Mouse (Mus musculus) thymus, adult 2 months (tissue): Measurements from ENCODE around the gene Mgmt.

Experiments
- CTCF ChIP-seq: fragments of 200-500 bp; IDR thresholded peaks from 2 replicates; pipeline ENCODE4 v1.5.1; 2012; ENCODE audit warnings: mild to moderate bottlenecking, control low read depth, low read length, moderate library complexity, borderline replicate concordance; ENCODE audit not compliant: control insufficient read depth, poor library complexity, insufficient read depth; ENCODE audit errors: extremely low read depth
- POLR2A ChIP-seq: fragments of 200-500 bp; IDR thresholded peaks from 2 replicates; pipeline ENCODE4 v1.6.1; 2012; ENCODE audit warnings: mild to moderate bottlenecking, low read length, control low read depth, moderate library complexity; ENCODE audit not compliant: control insufficient read depth, poor library complexity, insufficient read depth; ENCODE audit errors: extremely low read depth

DNA sequence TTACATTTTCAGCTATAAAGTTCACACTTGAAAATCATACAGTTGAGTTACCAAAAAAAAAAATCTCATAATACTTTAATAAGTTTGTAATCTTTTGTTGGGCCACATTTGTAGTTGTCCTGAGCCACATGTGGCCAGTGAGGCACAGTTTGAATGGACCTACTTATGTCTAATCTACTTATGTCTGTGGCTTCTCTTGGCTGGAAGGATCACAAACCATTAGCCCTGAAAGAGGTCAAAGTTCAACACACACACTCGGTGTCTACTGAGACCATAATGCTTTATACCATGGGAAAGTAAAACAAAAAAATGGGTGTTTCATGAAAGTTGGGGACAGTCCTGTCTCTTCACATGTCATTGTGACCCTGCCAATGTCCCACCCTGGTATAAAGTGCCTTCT lies 3.1 kb downstream of the Mgmt start:
- TF ChIP-seq CTCF (no peak), POLR2A (no peak)
